Mouse (Mus musculus) kidney, embryonic 14.5 days (tissue): Measurements from ENCODE around the gene Gstp3. TPM values are rescaled to one million over a fixed set of nuclear protein-coding genes. Genes with fewer than 3 reads are reported as not detected.
"Not testable (repeated sequence)": the region's sequence is repeated elsewhere in the genome, so short reads cannot be mapped to it uniquely, and the experiment has no call there.

Experiments
- ATAC-seq: fragments of 200-750 bp; cut with Nextera tagmentation; 2 replicates; pipeline ENCODE4 v1.8.0; 2017; ENCODE audit warnings: moderate number of reproducible peaks, mild to moderate bottlenecking, moderate TSS enrichment, moderate library complexity; ENCODE audit not compliant: low FRiP score, low TSS enrichment
- H3K27ac ChIP-seq: fragments of 300-500 bp; sonication (generic); 2 replicates; pipeline ENCODE4 v1.5.1; 2014; ENCODE audit warnings: low read depth, mild to moderate bottlenecking, low read length, moderate library complexity, mixed read lengths
- H3K27me3 ChIP-seq: fragments of 300-500 bp; sonication (generic); 2 replicates; pipeline ENCODE4 v1.6.1; 2014; ENCODE audit warnings: mild to moderate bottlenecking, low read length; ENCODE audit not compliant: control insufficient read depth, insufficient read depth
- H3K36me3 ChIP-seq: fragments of 300-500 bp; sonication (generic); 2 replicates; pipeline ENCODE4 v1.6.1; 2014; ENCODE audit warnings: low read length, mixed read lengths; ENCODE audit not compliant: control insufficient read depth, insufficient read depth
- H3K4me1 ChIP-seq: fragments of 300-500 bp; sonication (generic); 2 replicates; pipeline ENCODE4 v1.6.1; 2014; ENCODE audit warnings: low read length, mixed read lengths; ENCODE audit not compliant: control insufficient read depth, insufficient read depth
- H3K4me2 ChIP-seq: fragments of 300-500 bp; sonication (generic); replicated peaks from 2 replicates; pipeline ENCODE4 v1.6.1; 2014; ENCODE audit warnings: low read depth, mild to moderate bottlenecking, low read length
- H3K4me3 ChIP-seq: fragments of 300-500 bp; sonication (generic); 2 replicates; pipeline ENCODE4 v1.5.1; 2014; ENCODE audit warnings: mild to moderate bottlenecking, low read length
- H3K9ac ChIP-seq: fragments of 300-500 bp; sonication (generic); 2 replicates; pipeline ENCODE4 v1.6.1; 2014; ENCODE audit warnings: low read depth, mild to moderate bottlenecking, low read length, moderate library complexity
- H3K9me3 ChIP-seq: fragments of 300-500 bp; sonication (generic); 2 replicates; pipeline ENCODE4 v1.6.1; 2016; ENCODE audit warnings: low read length; ENCODE audit not compliant: control insufficient read depth
- WGBS: fragments of 180-500 bp; shearing (Covaris S2); extraction: QIAGEN DNeasy Blood & Tissue Kit; methylation state at CpG from one replicate; pipeline ENCODE4 v1.1.7; 2014; 5-methylcytosine and 5-hydroxymethylcytosine counted together
- polyA plus RNA-seq: library from polyadenylated mRNA; unstranded; fragments of >200 nt; fragmentation: Nextera tagmentation; extraction: Ambion mirVana; gene quantifications from 2 replicates; pipeline ENCODE4 v1.2.1, GENCODE M21; 2014

The Gstp3 gene
- polyA plus RNA-seq, 1 experiment from 2014 or later: 0.34 TPM

DNA sequence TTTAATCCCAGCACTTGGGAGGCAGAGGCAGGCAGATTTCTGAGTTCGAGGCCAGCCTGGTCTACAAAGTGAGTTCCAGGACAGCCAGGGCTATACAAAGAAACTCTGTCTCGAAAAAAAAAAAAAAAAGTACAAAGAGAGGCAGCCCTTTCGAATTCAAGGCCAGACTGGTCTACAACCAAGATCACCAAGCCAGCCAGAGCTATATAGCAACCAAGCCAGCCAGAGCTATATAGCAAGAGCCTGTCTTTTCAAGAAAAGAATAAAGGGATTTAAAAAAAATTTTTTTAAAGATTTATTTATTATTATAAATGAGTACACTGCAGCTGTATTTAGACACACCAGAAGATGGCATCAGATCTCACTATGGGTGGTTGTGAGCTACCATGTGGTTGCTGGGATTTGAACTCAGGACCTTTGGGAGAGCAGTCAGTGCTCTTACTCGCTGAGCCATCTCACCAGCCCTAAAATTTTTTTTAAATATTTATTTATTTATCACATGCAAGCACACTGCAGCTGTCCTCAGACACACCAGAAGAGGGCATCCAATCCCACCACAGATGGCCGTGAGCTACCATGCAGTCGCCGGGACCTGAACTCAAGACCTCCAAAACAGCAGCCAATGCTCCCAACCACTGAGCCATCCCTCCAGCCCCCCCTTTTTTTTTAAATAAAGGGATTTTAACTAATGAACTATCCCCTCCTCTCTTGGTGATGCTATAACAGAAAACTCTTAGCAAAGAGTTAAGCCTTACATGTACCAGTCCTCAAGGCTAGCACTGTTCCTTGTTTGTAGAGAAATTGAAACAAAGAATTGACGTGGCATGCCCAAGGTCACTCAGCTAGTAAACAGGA lies 902 bp upstream of the Gstp3 start:
- not testable (repeated sequence) for H3K4me2 ChIP-seq, H3K4me3 ChIP-seq, H3K9ac ChIP-seq, H3K27ac ChIP-seq, H3K36me3 ChIP-seq, ATAC-seq, H3K4me1 ChIP-seq, H3K9me3 ChIP-seq, H3K27me3 ChIP-seq
- WGBS: 92% methylated on average over 8 of the region's 8 CpGs

DNA sequence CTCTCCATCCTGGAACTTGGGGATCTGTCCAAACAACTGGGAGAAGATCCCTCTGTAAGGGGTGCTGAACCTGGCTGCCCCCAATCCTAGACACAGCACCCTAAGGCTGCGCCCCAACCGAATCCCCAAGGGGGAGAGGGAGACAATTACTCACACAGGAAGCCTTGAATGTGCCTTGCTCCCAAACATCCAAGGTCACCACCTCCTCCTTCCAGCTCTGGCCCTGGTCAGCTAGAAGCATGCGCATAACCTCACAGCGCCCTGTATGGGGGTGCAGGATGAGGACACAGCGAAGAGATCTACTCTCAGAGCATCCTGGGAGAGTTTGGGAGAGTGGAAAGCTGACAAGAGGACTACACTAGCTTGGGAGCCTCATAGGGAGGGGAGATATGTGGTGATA lies 788 bp downstream of the Gstp3 start:
- H3K27me3 ChIP-seq: no peaks in the 10 kb centered on the region
- no peaks in the 10 kb centered on the region for H3K36me3 ChIP-seq
- WGBS: 95% methylated on average over 5 of the region's 5 CpGs
- no peak for ATAC-seq
- no peak overlapping the region for H3K9ac ChIP-seq
- no peaks in the 10 kb centered on the region for H3K9me3 ChIP-seq
- no peaks in the 10 kb centered on the region for H3K4me1 ChIP-seq
- no peak overlapping the region for H3K27ac ChIP-seq
- no peak overlapping the region for H3K4me2 ChIP-seq
- no peak overlapping the region for H3K4me3 ChIP-seq

DNA sequence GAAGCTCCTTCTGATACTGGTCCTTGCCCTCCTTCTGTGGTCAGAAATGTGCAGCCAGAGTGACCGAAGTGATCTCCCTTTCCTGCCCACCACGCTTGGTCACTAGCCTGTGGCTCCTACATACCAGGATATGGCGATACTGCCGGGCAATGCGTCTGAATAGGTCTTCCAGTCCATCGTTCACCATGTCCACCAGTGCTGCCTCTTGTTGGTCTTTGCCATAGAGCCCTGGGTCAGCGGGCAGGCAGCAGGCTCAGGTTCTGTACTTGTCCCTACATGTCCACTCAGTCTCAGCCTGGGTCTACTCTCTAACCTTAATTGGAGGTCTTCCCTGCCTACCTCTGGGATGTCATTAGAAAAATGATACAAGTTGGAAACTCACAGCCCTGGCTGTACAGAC lies 1.4 kb downstream of the Gstp3 start:
- H3K27me3 ChIP-seq: no peaks in the 10 kb centered on the region
- H3K9me3 ChIP-seq: no peaks in the 10 kb centered on the region
- 96% methylated on average over 7 of the region's 7 CpGs for WGBS
- no peak overlapping the region for H3K4me2 ChIP-seq
- no peaks in the 10 kb centered on the region for H3K36me3 ChIP-seq
- no peak overlapping the region for H3K4me3 ChIP-seq
- ATAC-seq: no peak
- H3K4me1 ChIP-seq: no peaks in the 10 kb centered on the region
- no peak overlapping the region for H3K9ac ChIP-seq
- no peak overlapping the region for H3K27ac ChIP-seq

DNA sequence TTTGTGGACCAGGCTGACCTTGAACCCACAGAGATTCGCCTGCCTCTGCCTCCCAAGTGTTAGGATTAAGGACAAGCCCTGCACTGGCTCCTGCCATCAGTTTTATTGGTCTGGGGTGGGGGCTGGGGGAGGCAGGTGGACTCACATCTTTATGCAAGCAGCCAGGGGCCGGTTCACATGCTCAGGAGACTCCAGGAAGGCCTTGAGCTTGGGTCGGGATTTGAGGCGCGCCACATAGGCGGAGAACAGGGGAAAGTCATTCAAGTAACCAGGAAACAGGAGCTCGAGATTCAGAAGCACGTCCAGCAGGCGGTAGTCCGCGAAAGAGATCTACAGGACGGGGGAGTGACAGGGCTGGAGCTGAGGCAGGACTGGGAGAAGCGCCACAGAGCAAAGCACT lies 2.0 kb downstream of the Gstp3 start:
- no peak overlapping the region for H3K9ac ChIP-seq
- H3K4me3 ChIP-seq: no peak overlapping the region
- H3K27ac ChIP-seq: no peak overlapping the region
- no peaks in the 10 kb centered on the region for H3K4me1 ChIP-seq
- ATAC-seq: no peak
- no peaks in the 10 kb centered on the region for H3K27me3 ChIP-seq
- H3K4me2 ChIP-seq: no peak overlapping the region
- no peaks in the 10 kb centered on the region for H3K9me3 ChIP-seq
- WGBS: 78% methylated on average over 13 of the region's 13 CpGs
- H3K36me3 ChIP-seq: no peaks in the 10 kb centered on the region

DNA sequence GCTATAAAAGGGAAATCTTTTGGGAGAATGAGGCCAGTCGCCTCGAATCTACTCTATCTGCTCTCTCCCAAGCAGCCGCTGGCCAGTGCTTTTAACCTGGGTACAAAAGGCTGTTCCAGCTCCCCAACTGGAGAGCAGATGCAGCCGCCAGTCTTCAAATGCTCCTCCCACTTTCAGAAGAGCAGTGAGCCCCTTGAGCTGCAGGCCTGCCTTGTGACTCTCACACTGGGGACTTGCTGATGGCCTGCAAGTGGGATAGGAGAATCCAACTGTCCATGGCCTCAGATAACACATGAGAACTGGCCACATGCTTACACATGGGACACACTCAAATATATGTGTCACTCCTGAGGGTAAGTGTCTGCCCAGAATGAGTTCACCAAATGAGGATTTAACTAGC lies 2.6 kb downstream of the Gstp3 start:
- Histone ChIP-seq H3K27ac (no peak overlapping the region), H3K4me1 (no peaks in the 10 kb centered on the region), H3K4me2 (no peak overlapping the region), H3K4me3 (no peak overlapping the region), H3K9me3 (no peaks in the 10 kb centered on the region), H3K9ac (no peak overlapping the region; the same call in 1 of the 2 replicates), H3K27me3 (no peaks in the 10 kb centered on the region), H3K36me3 (no peaks in the 10 kb centered on the region)
- 51% methylated on average over 4 of the region's 4 CpGs for WGBS
- no peak for ATAC-seq

DNA sequence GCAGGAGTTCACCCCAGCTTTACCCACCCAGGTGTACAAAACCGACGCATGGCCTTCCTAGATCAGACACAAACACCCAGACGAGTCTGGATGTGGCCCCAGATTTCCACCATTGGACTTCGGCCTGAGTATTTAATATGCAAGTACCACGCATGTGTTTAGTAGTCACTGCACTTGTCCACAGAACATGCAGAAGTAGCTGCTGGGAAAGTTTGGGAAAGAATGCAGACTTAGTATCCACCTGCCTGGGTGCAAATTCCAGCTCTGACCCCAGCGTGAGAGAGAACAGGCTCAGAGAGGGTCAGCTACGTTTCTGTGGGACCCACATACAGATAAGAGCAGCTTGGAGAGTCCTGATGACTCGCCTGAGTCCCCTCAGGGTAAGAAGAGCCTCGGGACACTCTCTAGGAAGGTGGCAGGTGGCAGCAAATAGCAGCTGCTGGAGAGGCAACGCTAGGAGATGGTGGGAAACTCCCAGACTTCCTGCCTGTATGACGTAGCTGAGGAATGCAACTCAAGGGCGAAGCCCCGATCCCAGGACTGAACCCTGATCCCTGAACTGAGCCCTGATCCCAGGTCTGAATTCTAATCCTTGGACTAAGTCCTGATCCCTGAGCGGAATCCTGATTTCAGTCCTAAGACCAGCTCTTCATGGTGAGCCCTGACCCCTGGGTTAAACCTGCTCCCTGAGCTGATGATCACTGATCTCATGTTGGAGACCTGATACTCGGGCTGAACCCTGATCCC lies 3.2 kb downstream of the Gstp3 start:
- Histone ChIP-seq H3K27me3 (no peaks in the 10 kb centered on the region), H3K9ac (no peak overlapping the region; the same call in 1 of the 2 replicates), H3K4me1 (no peaks in the 10 kb centered on the region), H3K4me3 (no peak overlapping the region), H3K9me3 (no peaks in the 10 kb centered on the region), H3K27ac (no peak overlapping the region), H3K36me3 (no peaks in the 10 kb centered on the region), H3K4me2 (no peak overlapping the region)
- WGBS: 56% methylated on average over 15 of the region's 15 CpGs
- no peak for ATAC-seq

DNA sequence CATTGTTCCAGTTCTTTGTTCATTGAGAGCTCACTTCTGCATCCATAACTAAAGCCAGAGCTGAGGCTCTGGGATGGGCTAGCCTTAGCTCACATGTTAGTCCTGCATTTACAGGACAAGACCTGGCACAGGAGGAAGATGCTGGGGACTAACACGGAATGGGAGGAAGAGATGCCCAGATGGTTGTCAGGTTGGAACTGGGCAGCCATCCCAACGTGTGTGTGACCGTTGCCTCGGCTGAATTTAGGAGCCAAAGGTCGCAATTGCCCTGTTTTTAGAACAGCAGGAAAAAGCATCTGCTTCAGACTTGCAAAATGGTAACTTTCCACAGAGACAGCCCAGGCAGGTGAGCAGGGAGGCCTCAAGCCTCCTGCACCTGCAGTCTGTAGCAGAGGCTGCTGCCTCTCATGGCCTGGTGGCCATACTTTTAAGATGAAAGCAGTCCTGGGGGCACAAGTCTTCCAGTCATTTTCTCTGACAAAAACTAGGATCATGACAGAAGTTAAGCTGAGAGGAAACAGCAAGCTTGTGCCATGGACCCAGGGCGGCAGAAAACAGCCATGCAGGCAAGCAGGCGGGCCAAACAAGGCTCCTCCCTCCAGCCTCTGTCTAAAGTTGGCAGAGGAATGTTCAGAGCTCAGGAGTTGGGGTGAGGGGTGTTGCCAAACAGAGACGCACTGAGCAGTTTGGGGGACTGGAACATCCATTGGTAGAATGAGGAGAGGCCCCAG lies 4.0 kb downstream of the Gstp3 start:
- Histone ChIP-seq H3K9me3 (no peaks in the 10 kb centered on the region), H3K27me3 (no peaks in the 10 kb centered on the region), H3K9ac (no peak overlapping the region), H3K4me3 (no peak overlapping the region), H3K36me3 (no peaks in the 10 kb centered on the region), H3K4me2 (no peak overlapping the region), H3K27ac (no peak overlapping the region), H3K4me1 (no peaks in the 10 kb centered on the region)
- no peak for ATAC-seq
- 76% methylated on average over 8 of the region's 8 CpGs for WGBS

DNA sequence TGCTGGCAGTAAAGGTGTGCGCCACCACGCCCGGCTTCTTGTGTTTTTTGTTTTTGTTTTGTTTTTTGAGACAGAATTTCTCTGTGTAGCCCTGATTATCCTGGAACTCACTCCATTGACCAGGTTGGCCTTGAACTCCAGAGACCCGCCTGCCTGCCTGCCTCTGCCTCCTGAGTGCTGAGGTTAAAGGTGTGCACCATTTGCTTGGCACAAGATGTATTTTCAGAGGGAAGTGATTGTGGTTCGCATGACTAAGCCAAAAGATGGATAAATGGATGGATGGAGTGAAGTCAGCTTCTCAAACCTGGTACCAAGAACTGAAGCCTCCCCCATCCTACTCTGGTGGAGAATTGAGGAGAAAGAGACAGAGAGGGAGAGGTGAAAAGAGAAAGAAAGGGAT lies 4.8 kb downstream of the Gstp3 start:
- Histone ChIP-seq H3K27ac (no peak overlapping the region), H3K27me3 (no peaks in the 10 kb centered on the region), H3K4me2 (no peak overlapping the region), H3K9ac (no peak overlapping the region), H3K4me3 (no peak overlapping the region), H3K36me3 (no peaks in the 10 kb centered on the region), H3K4me1 (no peaks in the 10 kb centered on the region), H3K9me3 (no peaks in the 10 kb centered on the region)
- 90% methylated on average over 5 of the region's 5 CpGs for WGBS
- ATAC-seq: no peak
